21 mouse cellular contexts compared by ENCODE assay signal in the genomic region with DNA sequence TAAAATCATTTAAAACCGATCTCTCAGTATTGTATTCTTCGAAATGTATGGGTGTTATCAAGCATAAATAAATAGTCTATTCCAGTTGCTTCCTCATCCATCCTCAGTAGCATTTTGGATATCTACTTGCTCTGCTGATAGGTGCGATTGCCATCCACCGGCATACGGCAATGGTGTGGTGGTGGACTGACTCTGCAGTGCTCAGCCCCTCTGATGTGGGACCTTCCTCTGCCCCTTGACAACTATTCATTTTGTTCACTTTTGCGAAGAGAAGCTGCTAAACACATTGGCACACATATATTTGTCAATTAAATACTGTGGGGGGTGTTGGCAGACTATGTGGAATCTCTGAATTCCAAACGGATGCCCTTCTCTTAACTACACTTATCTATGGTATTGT. TPM values are rescaled to one million over a fixed set of nuclear protein-coding genes. Genes with fewer than 3 reads are reported as not detected.
DNase-seq lines count a peak whose midpoint lies in the region; ATAC-seq and TF ChIP-seq lines count a peak whose summit lies in the region.
"Had no signal": no experiment of that assay in that cellular context is flagged by ENCODE, and none has a peak within 500 bp of the region (broad histone marks: within the 10 kb centered on the region; RNA-seq: fewer than 3 reads in every experiment).

No protein-coding gene starts in this region.

- DNase-seq in hindbrain, postnatal 0 days (ENCODE audit: low spot score), result no peak
- DNase-seq in hindbrain, embryonic 11.5 days (ENCODE audit: low spot score), result no peak
- DNase-seq in midbrain, embryonic 11.5 days (ENCODE audit: low spot score, missing footprints), result peak; percentile 72
- DNase-seq in midbrain, embryonic 10.5 days (ENCODE audit: low spot score), result no peak
- DNase-seq in retina, embryonic 14.5 days (ENCODE audit: low spot score), result no peak
- DNase-seq: adrenal gland, adult 8-10 months; adrenal gland, postnatal 25 days; gastrocnemius, postnatal 25 days; kidney, adult 18-20 months had no signal

- no peaks in the 10 kb centered on the region for H3K27me3 ChIP-seq in forebrain, embryonic 15.5 days
- no peaks in the 10 kb centered on the region for H3K27me3 ChIP-seq in forebrain, embryonic 13.5 days
- H3K27me3 ChIP-seq in hindbrain, postnatal 0 days (ENCODE audit: insufficient read depth, low read length), result no peaks in the 10 kb centered on the region
- no peaks in the 10 kb centered on the region for H3K27me3 ChIP-seq in hindbrain, embryonic 11.5 days (ENCODE audit: control insufficient read depth, insufficient read depth, low read length)
- no peaks in the 10 kb centered on the region for H3K27me3 ChIP-seq in midbrain, embryonic 11.5 days (ENCODE audit: control insufficient read depth, insufficient read depth, low read length)
- H3K27me3 ChIP-seq in midbrain, embryonic 10.5 days (ENCODE audit: low read depth, poor library complexity, severe bottlenecking), result no peaks in the 10 kb centered on the region
- H3K27me3 ChIP-seq: embryonic facial prominence, embryonic 13.5 days; hindbrain, embryonic 13.5 days had no signal

- peak; percentile 9; the same call in 1 of the 2 replicates for ATAC-seq in forebrain, embryonic 15.5 days (replicated peaks)
- ATAC-seq in forebrain, embryonic 13.5 days, result no peak; the same call in 1 of the 2 replicates
- ATAC-seq in hindbrain, postnatal 0 days, result no peak
- ATAC-seq in hindbrain, embryonic 11.5 days (ENCODE audit: low FRiP score), result no peak
- no peak for ATAC-seq in midbrain, embryonic 11.5 days (ENCODE audit: low FRiP score)
- ATAC-seq: activated CD4-positive, CD25-positive, alpha-beta regulatory T cell, adult 4 months; CD4-positive, CD25-positive, alpha-beta regulatory T cell, adult 4 months; inflammation-experienced regulatory T-cells, adult 6 months; intestine, embryonic 16.5 days had no signal

- no peaks in the 10 kb centered on the region for H3K9me3 ChIP-seq in forebrain, embryonic 15.5 days
- no peaks in the 10 kb centered on the region for H3K9me3 ChIP-seq in forebrain, embryonic 13.5 days (replicated peaks)
- no peaks in the 10 kb centered on the region for H3K9me3 ChIP-seq in hindbrain, postnatal 0 days (ENCODE audit: low read length)
- H3K9me3 ChIP-seq in hindbrain, embryonic 11.5 days (ENCODE audit: control insufficient read depth, low read length), result no peaks in the 10 kb centered on the region
- H3K9me3 ChIP-seq in midbrain, embryonic 11.5 days (ENCODE audit: control insufficient read depth, low read length), result no peaks in the 10 kb centered on the region
- H3K9me3 ChIP-seq in midbrain, embryonic 10.5 days (replicated peaks), result no peaks in the 10 kb centered on the region
- H3K9me3 ChIP-seq: embryonic facial prominence, embryonic 10.5 days; embryonic facial prominence, embryonic 13.5 days; hindbrain, embryonic 13.5 days had no signal

- H3K9ac ChIP-seq in forebrain, embryonic 15.5 days (replicated peaks), result no peak overlapping the region
- H3K9ac ChIP-seq in forebrain, embryonic 13.5 days, result no peak overlapping the region
- H3K9ac ChIP-seq in hindbrain, postnatal 0 days (replicated peaks; ENCODE audit: low read length), result no peak overlapping the region
- no peak overlapping the region for H3K9ac ChIP-seq in hindbrain, embryonic 11.5 days (ENCODE audit: low read depth, low read length)
- H3K9ac ChIP-seq in midbrain, embryonic 11.5 days (ENCODE audit: low read length), result no peak overlapping the region
- H3K9ac ChIP-seq: embryonic facial prominence, embryonic 13.5 days; hindbrain, embryonic 13.5 days had no signal

- H3K4me1 ChIP-seq in forebrain, embryonic 15.5 days, result peaks cover 5% of the 10 kb centered on the region; the same call in 1 of the 2 replicates
- peaks cover 5% of the 10 kb centered on the region; the same call in 1 of the 2 replicates for H3K4me1 ChIP-seq in forebrain, embryonic 13.5 days
- H3K4me1 ChIP-seq in hindbrain, postnatal 0 days (ENCODE audit: insufficient read depth, low read length), result no peaks in the 10 kb centered on the region
- no peaks in the 10 kb centered on the region for H3K4me1 ChIP-seq in hindbrain, embryonic 11.5 days (replicated peaks; ENCODE audit: control insufficient read depth, insufficient read depth, low read length)
- no peaks in the 10 kb centered on the region for H3K4me1 ChIP-seq in midbrain, embryonic 11.5 days (ENCODE audit: control insufficient read depth, insufficient read depth, low read length)
- no peaks in the 10 kb centered on the region for H3K4me1 ChIP-seq in midbrain, embryonic 10.5 days
- H3K4me1 ChIP-seq: embryonic facial prominence, embryonic 13.5 days; hindbrain, embryonic 13.5 days had no signal

- no peak overlapping the region for H3K27ac ChIP-seq in forebrain, embryonic 15.5 days (replicated peaks)
- no peak overlapping the region for H3K27ac ChIP-seq in forebrain, embryonic 13.5 days
- peak overlapping the region; percentile 58; the same call in 1 of the 2 replicates for H3K27ac ChIP-seq in hindbrain, postnatal 0 days
- H3K27ac ChIP-seq in hindbrain, embryonic 11.5 days (ENCODE audit: low read depth, low read length), result no peak overlapping the region
- H3K27ac ChIP-seq in midbrain, embryonic 11.5 days (ENCODE audit: low read depth, low read length), result no peak overlapping the region
- no peak overlapping the region for H3K27ac ChIP-seq in midbrain, embryonic 10.5 days (replicated peaks)
- H3K27ac ChIP-seq: embryonic facial prominence, embryonic 10.5 days; embryonic facial prominence, embryonic 13.5 days; heart, adult 2 months; hindbrain, embryonic 13.5 days had no signal

- 71% methylated on average over 7 of the region's 7 CpGs for WGBS in forebrain, embryonic 15.5 days
- WGBS in forebrain, embryonic 13.5 days, result 88% methylated on average over 7 of the region's 7 CpGs
- WGBS in hindbrain, postnatal 0 days, result 72% methylated on average over 7 of the region's 7 CpGs
- 91% methylated on average over 7 of the region's 7 CpGs for WGBS in hindbrain, embryonic 11.5 days
- WGBS in midbrain, embryonic 11.5 days, result 92% methylated on average over 7 of the region's 7 CpGs
- WGBS in midbrain, embryonic 10.5 days, result 91% methylated on average over 7 of the region's 7 CpGs

- TF ChIP-seq CTCF in hindbrain, postnatal 0 days (IDR thresholded peaks at IDR 0.05; ENCODE audit: low read depth), result no peak

- H3K4me3 ChIP-seq in forebrain, embryonic 15.5 days, result no peak overlapping the region
- no peak overlapping the region for H3K4me3 ChIP-seq in forebrain, embryonic 13.5 days
- no peak overlapping the region for H3K4me3 ChIP-seq in hindbrain, postnatal 0 days (ENCODE audit: low read length)
- no peak overlapping the region for H3K4me3 ChIP-seq in hindbrain, embryonic 11.5 days (ENCODE audit: low read depth, low read length)
- no peak overlapping the region for H3K4me3 ChIP-seq in midbrain, embryonic 11.5 days (ENCODE audit: low read depth, low read length)
- H3K4me3 ChIP-seq in midbrain, embryonic 10.5 days, result no peak overlapping the region
- H3K4me3 ChIP-seq: embryonic facial prominence, embryonic 10.5 days; embryonic facial prominence, embryonic 13.5 days; erythroblast, embryonic 14.5 days; heart, adult 2 months; hindbrain, embryonic 13.5 days had no signal

- H3K36me3 ChIP-seq in forebrain, embryonic 15.5 days, result no peaks in the 10 kb centered on the region
- H3K36me3 ChIP-seq in forebrain, embryonic 13.5 days (ENCODE audit: poor library complexity, severe bottlenecking), result no peaks in the 10 kb centered on the region
- H3K36me3 ChIP-seq in hindbrain, postnatal 0 days (ENCODE audit: insufficient read depth, low read length), result no peaks in the 10 kb centered on the region
- no peaks in the 10 kb centered on the region for H3K36me3 ChIP-seq in hindbrain, embryonic 11.5 days (ENCODE audit: control insufficient read depth, insufficient read depth, low read length)
- H3K36me3 ChIP-seq in midbrain, embryonic 11.5 days (ENCODE audit: control insufficient read depth, insufficient read depth, low read length), result no peaks in the 10 kb centered on the region
- no peaks in the 10 kb centered on the region for H3K36me3 ChIP-seq in midbrain, embryonic 10.5 days
- H3K36me3 ChIP-seq: embryonic facial prominence, embryonic 10.5 days; embryonic facial prominence, embryonic 13.5 days; hindbrain, embryonic 13.5 days had no signal

- H3K4me2 ChIP-seq in forebrain, embryonic 15.5 days (replicated peaks), result no peak overlapping the region
- H3K4me2 ChIP-seq in forebrain, embryonic 13.5 days, result no peak overlapping the region
- no peak overlapping the region for H3K4me2 ChIP-seq in hindbrain, postnatal 0 days (ENCODE audit: low read depth, low read length)
- no peak overlapping the region for H3K4me2 ChIP-seq in hindbrain, embryonic 11.5 days (replicated peaks; ENCODE audit: low read depth, low read length)
- no peak overlapping the region for H3K4me2 ChIP-seq in midbrain, embryonic 11.5 days
- H3K4me2 ChIP-seq: embryonic facial prominence, embryonic 13.5 days; heart, embryonic 11.5 days; hindbrain, embryonic 13.5 days had no signal

RNA-seq across cellular contexts. Expression of gene Phlpp1, which starts 17.0 kb away (rescaled TPM):
- polyA plus RNA-seq in forebrain, embryonic 15.5 days (2015; fragmentation: Nextera tagmentation; extraction: Ambion mirVana), result 8.0 and 8.2 TPM in 2 replicates
- 8.0 and 8.8 TPM in 2 replicates for polyA plus RNA-seq in forebrain, embryonic 13.5 days (2015; fragmentation: Nextera tagmentation; extraction: Ambion mirVana)
- total RNA-seq in hindbrain, postnatal 0 days (2014; rRNA removed), result 38.0 and 38.1 TPM in 2 replicates
- 6.0 and 6.4 TPM in 2 replicates for polyA plus RNA-seq in hindbrain, postnatal 0 days (2015; fragmentation: Nextera tagmentation; extraction: Ambion mirVana)
- polyA plus RNA-seq in hindbrain, embryonic 11.5 days (2014; fragmentation: Nextera tagmentation; extraction: Ambion mirVana), result 7.6 and 9.8 TPM in 2 replicates
- 6.2 and 6.8 TPM in 2 replicates for polyA plus RNA-seq in midbrain, embryonic 11.5 days (2014; fragmentation: Nextera tagmentation; extraction: Ambion mirVana)
- polyA plus RNA-seq in midbrain, embryonic 10.5 days (2016; fragmentation: Nextera tagmentation; extraction: Ambion mirVana), result 4.8 and 5.0 TPM in 2 replicates
